Mouse (Mus musculus): Measurements from ENCODE around the gene Zfp106. TPM values are rescaled to one million over a fixed set of nuclear protein-coding genes. Genes with fewer than 3 reads are reported as not detected.
"Not testable (repeated sequence)": the region's sequence is repeated elsewhere in the genome, so short reads cannot be mapped to it uniquely, and the experiment has no call there.

Zfp106 gene
- 59.7 and 64.8 TPM in 2 replicates for polyA plus RNA-seq (2016; fragmentation: Nextera tagmentation; extraction: Ambion mirVana)

DNA sequence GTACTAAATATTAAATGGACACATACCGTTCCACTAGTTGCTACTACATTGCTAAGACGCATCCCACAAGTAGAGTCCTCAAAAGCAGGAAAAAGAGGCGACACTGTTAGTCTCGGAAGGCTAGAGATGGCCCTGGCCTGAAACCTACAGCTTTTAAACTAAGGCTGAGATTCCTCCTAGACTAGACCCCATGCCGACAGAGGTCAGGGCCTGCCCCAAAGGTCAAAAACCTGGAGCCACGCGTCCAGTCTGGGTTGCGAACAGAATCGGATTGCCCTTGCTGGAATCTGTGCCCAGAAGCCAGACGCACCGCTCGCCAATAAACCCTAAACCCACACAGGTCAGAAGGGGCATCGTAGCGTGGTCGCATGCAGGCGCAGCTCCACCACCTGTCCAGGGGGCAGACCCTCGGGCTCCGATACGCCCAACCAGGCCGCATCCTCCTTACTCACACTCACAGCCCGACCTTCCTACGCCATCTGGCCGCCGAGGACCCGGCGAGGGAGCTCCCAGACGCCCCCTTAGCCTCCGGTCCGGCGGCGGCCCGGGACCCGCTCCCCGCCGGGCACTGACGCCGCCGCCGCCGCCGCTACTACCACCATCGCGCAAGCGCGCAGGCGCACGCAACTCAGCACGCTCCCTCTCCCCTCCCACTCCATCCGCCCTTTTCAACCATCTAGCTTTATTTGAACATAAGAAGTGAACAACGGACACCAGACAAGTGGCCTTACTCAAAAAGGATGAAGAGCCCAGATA, at the start of gene Zfp106:
Gene Zfp106 (minus strand): TSS at position 609 of the 756 bp plus-strand sequence.
- Histone ChIP-seq H3K4me3 (peak within 1 kb of the TSS; percentile 95), H3K36me3 (peaks cover 6% of the 10 kb centered on the region), H3K9me3 (no peaks in the 10 kb centered on the region), H3K27ac (peak within 1 kb of the TSS; percentile 98), H3K27me3 (ENCODE audit: insufficient read depth, poor library complexity, severe bottlenecking) (no peaks in the 10 kb centered on the region), H3K4me1 (peaks cover 2% of the 10 kb centered on the region; the same call in 1 of the 2 replicates)
- WGBS, result under 1% methylated on average over 50 of the region's 50 CpGs
- peak; percentile 93 for DNase-seq (ENCODE audit: low spot score)

- H3K9me3 ChIP-seq, result no peaks in the 10 kb centered on the region
- peak within 1 kb of the TSS; percentile 97 for H3K27ac ChIP-seq
- H3K4me1 ChIP-seq, result peaks cover 20% of the 10 kb centered on the region
- no peaks in the 10 kb centered on the region for H3K27me3 ChIP-seq (ENCODE audit: insufficient read depth, poor library complexity, severe bottlenecking)
- DNase-seq (ENCODE audit: low spot score), result peak; percentile 96
- peak within 1 kb of the TSS; percentile 80 for H3K4me3 ChIP-seq
- WGBS, result under 1% methylated on average over 52 of the region's 52 CpGs
- H3K36me3 ChIP-seq, result peaks cover 16% of the 10 kb centered on the region
Observed at GRCm38 (mm10) chr2:120608830-120609723, 45.4 kb upstream of the Zfp106 start, which contains the start of the genes Haus2 and Lrrc57. Gene Haus2, plus strand, starts transcription at chr2:120609383. Gene Lrrc57, minus strand, starts transcription at chr2:120609520.

- DNase-seq (ENCODE audit: low spot score), result no peak
- peaks cover 20% of the 10 kb centered on the region for H3K4me1 ChIP-seq
- H3K27me3 ChIP-seq (ENCODE audit: insufficient read depth, poor library complexity, severe bottlenecking), result no peaks in the 10 kb centered on the region
- no peak overlapping the region for H3K4me3 ChIP-seq
- peaks cover 16% of the 10 kb centered on the region for H3K36me3 ChIP-seq
- H3K27ac ChIP-seq, result no peak overlapping the region
- no peaks in the 10 kb centered on the region for H3K9me3 ChIP-seq
- WGBS, result 69% methylated on average over 6 of the region's 6 CpGs
Observed at GRCm38 (mm10) chr2:120606021-120606690, 42.5 kb upstream of the Zfp106 start.

DNA sequence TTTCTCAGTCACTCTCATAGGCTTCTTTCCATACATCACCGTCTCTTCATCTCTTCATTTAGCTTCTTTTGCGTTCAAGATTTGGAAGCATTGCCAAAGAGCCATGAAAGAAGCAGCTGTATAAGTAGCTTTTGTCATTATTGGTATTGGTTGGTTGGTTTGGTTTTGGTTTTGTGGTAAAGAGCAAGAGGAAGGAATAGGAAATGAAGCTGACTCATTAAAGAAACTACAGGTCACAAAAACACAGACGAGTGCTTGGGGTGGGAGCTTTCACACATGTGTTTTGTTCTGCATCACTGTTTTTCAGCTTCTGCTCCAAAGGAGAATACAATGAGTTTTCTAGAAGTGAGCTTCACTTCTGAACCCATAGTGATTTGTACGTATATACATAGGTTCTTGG, 35.9 kb upstream of the Zfp106 start:
- Histone ChIP-seq H3K27me3 (ENCODE audit: insufficient read depth, poor library complexity, severe bottlenecking) (no peaks in the 10 kb centered on the region), H3K27ac (no peak overlapping the region), H3K9me3 (no peaks in the 10 kb centered on the region), H3K4me1 (no peaks in the 10 kb centered on the region), H3K4me3 (no peak overlapping the region), H3K36me3 (peaks cover 75% of the 10 kb centered on the region)
- WGBS, result 89% methylated on average over 4 of the region's 4 CpGs
- no peak for DNase-seq (ENCODE audit: low spot score)

DNA sequence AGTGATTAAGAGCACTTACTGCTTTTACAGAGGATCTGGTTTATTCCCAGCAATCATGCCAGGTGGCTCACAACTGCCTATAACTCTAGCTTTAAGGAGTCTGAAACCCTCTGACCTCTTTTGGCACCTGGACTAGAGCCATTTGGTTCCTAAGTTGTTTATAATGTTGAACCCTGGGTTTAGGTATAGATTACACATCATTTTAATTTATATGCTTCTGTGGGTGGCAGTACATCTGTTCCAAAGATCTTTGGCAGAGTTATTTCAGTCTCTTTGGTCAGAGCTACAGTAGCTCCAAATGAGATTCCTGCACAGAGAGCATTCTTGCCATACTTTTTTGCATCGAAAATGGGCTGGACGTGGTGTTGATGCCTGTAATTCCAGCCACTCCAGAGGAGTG, 34.1 kb upstream of the Zfp106 start:
- Histone ChIP-seq H3K27me3 (ENCODE audit: insufficient read depth, poor library complexity, severe bottlenecking) (no peaks in the 10 kb centered on the region), H3K4me3 (no peak overlapping the region), H3K27ac (no peak overlapping the region), H3K4me1 (no peaks in the 10 kb centered on the region), H3K36me3 (peaks cover 85% of the 10 kb centered on the region), H3K9me3 (no peaks in the 10 kb centered on the region)
- no peak for DNase-seq (ENCODE audit: low spot score)
- 89% methylated on average over 2 of the region's 2 CpGs for WGBS

DNA sequence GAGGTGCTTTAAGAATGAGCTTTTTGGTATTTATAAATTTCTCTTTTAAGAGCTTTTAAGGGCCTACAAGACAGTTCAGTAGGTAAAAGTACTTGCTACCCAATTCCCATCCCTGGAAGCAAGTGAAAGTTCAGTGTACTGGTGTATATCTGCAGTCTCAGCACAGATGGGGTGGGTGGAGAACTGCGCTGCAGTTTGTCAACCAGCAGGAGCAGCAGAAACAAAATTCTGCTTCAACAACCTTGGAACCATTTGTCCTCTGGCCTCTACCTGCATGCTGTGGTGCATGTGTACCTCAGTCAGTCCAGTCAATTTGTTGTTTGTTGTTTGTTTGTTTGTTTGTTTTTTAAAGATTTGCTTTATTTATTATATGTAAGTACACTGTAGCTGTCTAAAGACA, 28.6 kb upstream of the Zfp106 start:
- H3K9me3 ChIP-seq, result no peaks in the 10 kb centered on the region
- no peaks in the 10 kb centered on the region for H3K4me1 ChIP-seq
- H3K27ac ChIP-seq, result no peak overlapping the region
- no peak overlapping the region for H3K4me3 ChIP-seq
- H3K36me3 ChIP-seq, result peaks cover 74% of the 10 kb centered on the region
- H3K27me3 ChIP-seq (ENCODE audit: insufficient read depth, poor library complexity, severe bottlenecking), result no peaks in the 10 kb centered on the region
- DNase-seq (ENCODE audit: low spot score), result no peak
- WGBS, result 88% methylated on average over 1 of the region's 1 CpGs

- 84% methylated on average over 5 of the region's 5 CpGs for WGBS
- no peaks in the 10 kb centered on the region for H3K4me1 ChIP-seq
- H3K27ac ChIP-seq, result no peak overlapping the region
- no peaks in the 10 kb centered on the region for H3K27me3 ChIP-seq (ENCODE audit: insufficient read depth, poor library complexity, severe bottlenecking)
- no peak overlapping the region for H3K4me3 ChIP-seq
- H3K9me3 ChIP-seq, result no peaks in the 10 kb centered on the region
- no peak for DNase-seq (ENCODE audit: low spot score)
- peaks cover 73% of the 10 kb centered on the region for H3K36me3 ChIP-seq
Observed at GRCm38 (mm10) chr2:120589759-120590158, 26.1 kb upstream of the Zfp106 start.

DNA sequence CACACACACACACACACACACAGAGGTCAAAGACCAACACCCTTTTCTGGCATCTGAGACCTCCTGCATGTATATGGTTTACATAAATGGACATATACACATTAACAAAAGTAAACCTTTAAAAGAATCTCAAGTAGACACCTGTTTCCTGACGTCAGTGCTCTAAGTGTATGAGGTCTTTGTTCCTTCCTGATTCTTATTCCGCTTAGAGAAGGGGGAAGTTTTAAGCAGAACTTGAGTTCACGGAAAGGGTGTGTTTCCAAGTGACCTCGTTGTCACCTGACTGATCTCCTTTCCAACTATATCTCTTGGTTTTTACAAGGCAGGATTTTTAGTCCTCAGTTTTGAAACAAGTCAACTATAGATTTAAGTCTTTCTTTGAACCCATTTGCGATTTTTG, 14.6 kb upstream of the Zfp106 start:
- no peak for DNase-seq (ENCODE audit: low spot score)
- Histone ChIP-seq H3K36me3 (no peaks in the 10 kb centered on the region), H3K27me3 (ENCODE audit: insufficient read depth, poor library complexity, severe bottlenecking) (no peaks in the 10 kb centered on the region), H3K4me1 (peaks cover 3% of the 10 kb centered on the region; the same call in 1 of the 2 replicates), H3K27ac (no peak overlapping the region), H3K4me3 (no peak overlapping the region), H3K9me3 (no peaks in the 10 kb centered on the region)
- WGBS, result 76% methylated on average over 5 of the region's 5 CpGs

DNA sequence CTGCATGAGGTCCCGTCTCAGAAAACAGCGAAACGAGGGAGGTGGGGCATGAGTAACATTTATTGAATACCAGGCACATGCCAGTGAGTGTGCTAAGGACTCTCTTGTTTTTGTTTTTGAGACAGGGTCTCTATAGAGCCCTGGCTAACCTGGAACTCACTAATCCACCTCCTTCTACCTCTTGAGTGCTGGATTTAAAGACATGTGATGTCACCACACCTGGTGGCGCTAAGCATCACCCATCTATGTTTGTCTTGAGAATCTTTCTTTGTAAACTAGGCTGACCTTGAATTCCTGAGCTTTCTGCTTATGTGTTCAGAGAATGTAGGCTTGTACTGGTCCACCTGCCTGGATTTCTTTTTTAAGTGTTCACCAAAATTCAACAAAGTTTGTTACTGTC, 14.2 kb upstream of the Zfp106 start:
- 84% methylated on average over 4 of the region's 4 CpGs for WGBS
- Histone ChIP-seq H3K27me3 (ENCODE audit: insufficient read depth, poor library complexity, severe bottlenecking) (no peaks in the 10 kb centered on the region), H3K27ac (no peak overlapping the region), H3K4me1 (peaks cover 3% of the 10 kb centered on the region; the same call in 1 of the 2 replicates), H3K4me3 (no peak overlapping the region), H3K9me3 (no peaks in the 10 kb centered on the region), H3K36me3 (no peaks in the 10 kb centered on the region)
- DNase-seq (ENCODE audit: low spot score), result no peak

GRCm38 (mm10) chr2:120575978-120576377, 12.3 kb upstream of the Zfp106 start:
- no peak overlapping the region for H3K4me3 ChIP-seq
- H3K27ac ChIP-seq, result no peak overlapping the region
- no peaks in the 10 kb centered on the region; the same call in 1 of the 2 replicates for H3K4me1 ChIP-seq
- peaks cover 8% of the 10 kb centered on the region; the same call in 1 of the 2 replicates for H3K36me3 ChIP-seq
- DNase-seq (ENCODE audit: low spot score), result no peak
- 73% methylated on average over 2 of the region's 2 CpGs for WGBS
- no peaks in the 10 kb centered on the region for H3K27me3 ChIP-seq (ENCODE audit: insufficient read depth, poor library complexity, severe bottlenecking)
- H3K9me3 ChIP-seq, result no peaks in the 10 kb centered on the region

GRCm38 (mm10) chr2:120575121-120575520, 11.5 kb upstream of the Zfp106 start:
- H3K4me3 ChIP-seq, result no peak overlapping the region
- 87% methylated on average over 3 of the region's 3 CpGs for WGBS
- H3K27ac ChIP-seq, result no peak overlapping the region
- peaks cover 8% of the 10 kb centered on the region; the same call in 1 of the 2 replicates for H3K36me3 ChIP-seq
- H3K27me3 ChIP-seq (ENCODE audit: insufficient read depth, poor library complexity, severe bottlenecking), result no peaks in the 10 kb centered on the region
- no peaks in the 10 kb centered on the region for H3K9me3 ChIP-seq
- no peak for DNase-seq (ENCODE audit: low spot score)
- no peaks in the 10 kb centered on the region; the same call in 1 of the 2 replicates for H3K4me1 ChIP-seq

- DNase-seq (ENCODE audit: low spot score); H3K36me3 ChIP-seq; H3K27ac ChIP-seq; H3K9me3 ChIP-seq; H3K27me3 ChIP-seq (ENCODE audit: insufficient read depth, poor library complexity, severe bottlenecking); H3K4me3 ChIP-seq: not testable (repeated sequence)
- WGBS, result 96% methylated on average over 3 of the region's 3 CpGs
- H3K4me1 ChIP-seq, result peaks cover 12% of the 10 kb centered on the region; the same call in 1 of the 2 replicates
Observed at GRCm38 (mm10) chr2:120572161-120572560, 8.5 kb upstream of the Zfp106 start.
